Mouse (Mus musculus): ENCODE measurements around the gene 1700061G19Rik. TPM values are rescaled to one million over a fixed set of nuclear protein-coding genes. Genes with fewer than 3 reads are reported as not detected.

Gene 1700061G19Rik
- polyA plus RNA-seq, 1 experiment from 2014 or later: 0.40 TPM

GRCm38 (mm10) chr17:56936731-56937130 lies 61.5 kb downstream of the 1700061G19Rik start:
- Histone ChIP-seq H3K4me3 (ENCODE audit: low read depth, low read length) (no peak overlapping the region), H3K9ac (ENCODE audit: low read length) (no peak overlapping the region), H3K36me3 (ENCODE audit: control insufficient read depth, insufficient read depth, low read length) (peaks cover 2% of the 10 kb centered on the region; the same call in 1 of the 2 replicates), H3K9me3 (ENCODE audit: control insufficient read depth, low read length) (no peaks in the 10 kb centered on the region), H3K27me3 (ENCODE audit: control insufficient read depth, insufficient read depth, low read length) (no peaks in the 10 kb centered on the region), H3K4me2 (ENCODE audit: low read depth, severe bottlenecking) (no peak overlapping the region), H3K27ac (replicated peaks; ENCODE audit: low read depth, low read length) (no peak overlapping the region), H3K4me1 (ENCODE audit: control insufficient read depth, insufficient read depth, low read length) (peaks cover 8% of the 10 kb centered on the region)
- WGBS: 91% methylated on average over 7 of the region's 7 CpGs
- ATAC-seq (ENCODE audit: insufficient number of reproducible peaks, low FRiP score, low TSS enrichment, low read depth): no peak
- no peak for DNase-seq (ENCODE audit: low spot score)

Other genes with a start within 250 kb of the 1700061G19Rik start
- gene Lonp1, start 248.6 kb upstream of the 1700061G19Rik start, polyA plus RNA-seq (2014; fragmentation: Nextera tagmentation; extraction: Ambion mirVana): 61.9 and 66.3 TPM in 2 replicates
- gene Catsperd, start 247.3 kb upstream of the 1700061G19Rik start, polyA plus RNA-seq (2014; fragmentation: Nextera tagmentation; extraction: Ambion mirVana): 0.61 and 0.85 TPM in 2 replicates
- 118 and 131 TPM in 2 replicates for gene Ranbp3, start 202.2 kb upstream of the 1700061G19Rik start, polyA plus RNA-seq (2014; fragmentation: Nextera tagmentation; extraction: Ambion mirVana)
- 413 and 428 TPM in 2 replicates for gene Ndufa11, start 157.7 kb upstream of the 1700061G19Rik start, polyA plus RNA-seq (2014; fragmentation: Nextera tagmentation; extraction: Ambion mirVana)
- 19.7 and 21.1 TPM in 2 replicates for gene Vmac, start 157.5 kb upstream of the 1700061G19Rik start, polyA plus RNA-seq (2014; fragmentation: Nextera tagmentation; extraction: Ambion mirVana)
- 19.0 and 19.9 TPM in 2 replicates for gene Nrtn, start 117.9 kb upstream of the 1700061G19Rik start, polyA plus RNA-seq (2014; fragmentation: Nextera tagmentation; extraction: Ambion mirVana)
- gene Dus3l, start 110.7 kb upstream of the 1700061G19Rik start, polyA plus RNA-seq (2014; fragmentation: Nextera tagmentation; extraction: Ambion mirVana): 37.3 and 38.2 TPM in 2 replicates
- gene Prr22, start 105.2 kb upstream of the 1700061G19Rik start, polyA plus RNA-seq (2014; fragmentation: Nextera tagmentation; extraction: Ambion mirVana): 1.2 TPM in 2 replicates
- 2.7 and 2.9 TPM in 2 replicates for gene Rfx2, start 44.5 kb upstream of the 1700061G19Rik start, polyA plus RNA-seq (2014; fragmentation: Nextera tagmentation; extraction: Ambion mirVana)
- not detected in 2 replicates for gene Acsbg2, start 1.0 kb upstream of the 1700061G19Rik start, polyA plus RNA-seq (2014; fragmentation: Nextera tagmentation; extraction: Ambion mirVana)
- 33.6 and 43.1 TPM in 2 replicates for gene Mllt1, start 59.9 kb downstream of the 1700061G19Rik start, polyA plus RNA-seq (2014; fragmentation: Nextera tagmentation; extraction: Ambion mirVana)
- not detected in 2 replicates for gene Acer1, start 106.6 kb downstream of the 1700061G19Rik start, polyA plus RNA-seq (2014; fragmentation: Nextera tagmentation; extraction: Ambion mirVana)
- gene Clpp, start 114.8 kb downstream of the 1700061G19Rik start, polyA plus RNA-seq (2014; fragmentation: Nextera tagmentation; extraction: Ambion mirVana): 155 and 159 TPM in 2 replicates
- 40.2 and 42.1 TPM in 2 replicates for gene Alkbh7, start 121.9 kb downstream of the 1700061G19Rik start, polyA plus RNA-seq (2014; fragmentation: Nextera tagmentation; extraction: Ambion mirVana)
- gene Pspn, start 124.5 kb downstream of the 1700061G19Rik start, polyA plus RNA-seq (2014; fragmentation: Nextera tagmentation; extraction: Ambion mirVana): 0.72 TPM in 1 of 2 replicates, not detected in the other
- 73.8 and 76.6 TPM in 2 replicates for gene Gtf2f1, start 135.8 kb downstream of the 1700061G19Rik start, polyA plus RNA-seq (2014; fragmentation: Nextera tagmentation; extraction: Ambion mirVana)
- gene Gm17949, start 136.0 kb downstream of the 1700061G19Rik start, polyA plus RNA-seq (2014; fragmentation: Nextera tagmentation; extraction: Ambion mirVana): 0.21 and 0.37 TPM in 2 replicates
- gene Khsrp, start 156.0 kb downstream of the 1700061G19Rik start, polyA plus RNA-seq (2014; fragmentation: Nextera tagmentation; extraction: Ambion mirVana): 48.4 and 48.7 TPM in 2 replicates
- not detected in 2 replicates for gene Slc25a41, start 166.2 kb downstream of the 1700061G19Rik start, polyA plus RNA-seq (2014; fragmentation: Nextera tagmentation; extraction: Ambion mirVana)
- 1.0 and 1.1 TPM in 2 replicates for gene Crb3, start 183.6 kb downstream of the 1700061G19Rik start, polyA plus RNA-seq (2014; fragmentation: Nextera tagmentation; extraction: Ambion mirVana)
- 4.5 TPM in 2 replicates for gene Slc25a23, start 184.4 kb downstream of the 1700061G19Rik start, polyA plus RNA-seq (2014; fragmentation: Nextera tagmentation; extraction: Ambion mirVana)
- gene Dennd1c, start 203.0 kb downstream of the 1700061G19Rik start, polyA plus RNA-seq (2014; fragmentation: Nextera tagmentation; extraction: Ambion mirVana): 0.43 and 0.51 TPM in 2 replicates
- gene Tubb4a, start 212.3 kb downstream of the 1700061G19Rik start, polyA plus RNA-seq (2014; fragmentation: Nextera tagmentation; extraction: Ambion mirVana): 11.1 and 11.8 TPM in 2 replicates
- gene Tnfsf9, start 229.8 kb downstream of the 1700061G19Rik start, polyA plus RNA-seq (2014; fragmentation: Nextera tagmentation; extraction: Ambion mirVana): 8.4 and 9.3 TPM in 2 replicates

Measured in limb, embryonic 11.5 days (tissue).